Mouse (Mus musculus) stomach, embryonic 14.5 days (tissue): ENCODE data around the gene Ddx31. TPM values are rescaled to one million over a fixed set of nuclear protein-coding genes. Genes with fewer than 3 reads are reported as not detected.
A peak's percentile ranks its signal among the peaks of the same experiment; 100 is the strongest.

Experiments used
- ATAC-seq: fragments of 200-750 bp; cut with Nextera tagmentation; 2 replicates; pipeline ENCODE4 v1.8.0; 2017; ENCODE audit warnings: low read depth, moderate TSS enrichment; ENCODE audit not compliant: insufficient number of reproducible peaks, insufficient read depth, low FRiP score
- H3K27ac ChIP-seq: fragments of 300-500 bp; sonication (generic); 2 replicates; pipeline ENCODE4 v1.5.1; 2014; ENCODE audit warnings: mild to moderate bottlenecking, low read length, moderate library complexity, mixed read lengths
- H3K27me3 ChIP-seq: fragments of 300-500 bp; sonication (generic); 2 replicates; pipeline ENCODE4 v1.6.1; 2014; ENCODE audit warnings: low read length, control low read depth, mixed read lengths; ENCODE audit not compliant: control insufficient read depth, insufficient read depth
- H3K36me3 ChIP-seq: fragments of 300-500 bp; sonication (generic); 2 replicates; pipeline ENCODE4 v1.6.1; 2014; ENCODE audit warnings: mild to moderate bottlenecking, control low read depth, low read length, moderate library complexity, mixed read lengths; ENCODE audit not compliant: control insufficient read depth, insufficient read depth
- H3K4me1 ChIP-seq: fragments of 300-500 bp; sonication (generic); 2 replicates; pipeline ENCODE4 v1.6.1; 2014; ENCODE audit warnings: low read length, control low read depth, mixed read lengths; ENCODE audit not compliant: control insufficient read depth, insufficient read depth
- H3K4me2 ChIP-seq: fragments of 300-500 bp; sonication (generic); replicated peaks from 2 replicates; pipeline ENCODE4 v1.6.1; 2014; ENCODE audit warnings: low read depth, low read length, control low read depth
- H3K4me3 ChIP-seq: fragments of 300-500 bp; sonication (generic); 2 replicates; pipeline ENCODE4 v1.5.1; 2014; ENCODE audit warnings: low read depth, low read length, control low read depth
- H3K9ac ChIP-seq: fragments of 300-500 bp; sonication (generic); replicated peaks from 2 replicates; pipeline ENCODE4 v1.6.1; 2014; ENCODE audit warnings: low read depth, mild to moderate bottlenecking, control low read depth, low read length, moderate library complexity, mixed read lengths
- H3K9me3 ChIP-seq: fragments of 300-500 bp; sonication (generic); 2 replicates; pipeline ENCODE4 v1.6.1; 2016; ENCODE audit warnings: low read depth, low read length, control low read depth; ENCODE audit not compliant: control insufficient read depth
- WGBS: fragments of 180-500 bp; shearing (Covaris S2); extraction: QIAGEN DNeasy Blood & Tissue Kit; methylation state at CpG from one replicate; pipeline ENCODE4 v1.1.7; 2014; 5-methylcytosine and 5-hydroxymethylcytosine counted together
- polyA plus RNA-seq: library from polyadenylated mRNA; unstranded; fragments of >200 nt; fragmentation: Nextera tagmentation; extraction: Ambion mirVana; gene quantifications from 2 replicates; pipeline ENCODE4 v1.2.1, GENCODE M21; 2014

The Ddx31 gene
- polyA plus RNA-seq, 1 experiment from 2014 or later = 13.5 TPM

DNA sequence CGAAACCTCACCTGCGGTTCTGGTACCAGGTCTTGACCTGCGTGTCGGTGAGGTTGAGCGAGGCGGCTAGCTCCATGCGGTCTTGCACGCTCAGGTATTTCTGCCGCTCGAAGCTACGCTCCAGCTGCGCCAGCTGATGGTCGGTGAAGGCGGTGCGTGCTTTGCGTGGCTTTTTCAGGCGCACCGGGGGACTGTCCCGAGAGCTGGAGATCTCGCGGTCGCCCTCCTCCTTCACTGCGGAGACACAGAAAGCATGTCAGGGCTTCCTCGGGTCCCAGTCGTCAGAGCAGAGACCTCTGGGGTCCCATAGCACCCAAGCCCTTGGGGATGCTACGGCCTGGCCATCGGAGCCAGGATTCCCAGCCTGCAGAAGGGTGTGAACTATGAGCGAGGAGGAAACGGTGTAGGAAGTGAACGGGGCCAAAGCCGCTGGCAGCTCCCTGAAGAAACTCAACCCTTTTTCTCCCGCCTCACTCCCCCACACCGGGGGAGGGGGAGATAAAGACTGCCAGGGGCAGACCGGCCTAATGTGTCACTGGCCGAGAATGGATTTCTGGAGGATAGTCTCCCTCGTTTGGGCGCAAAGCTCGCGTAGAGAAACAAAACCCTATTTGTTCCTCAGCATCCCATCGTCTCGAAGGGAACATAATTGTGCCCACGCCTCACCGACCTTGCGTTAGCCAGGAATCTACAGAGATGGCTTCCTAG lies 71.3 kb downstream of the Ddx31 start:
- no peak overlapping the region for H3K4me3 ChIP-seq
- no peaks in the 10 kb centered on the region for H3K36me3 ChIP-seq
- peaks cover 5% of the 10 kb centered on the region; the same call in 1 of the 2 replicates for H3K4me1 ChIP-seq
- H3K9ac ChIP-seq = no peak overlapping the region
- WGBS = 2% methylated on average over 44 of the region's 44 CpGs
- H3K27ac ChIP-seq = no peak overlapping the region
- peaks cover 82% of the 10 kb centered on the region for H3K27me3 ChIP-seq
- H3K4me2 ChIP-seq = no peak overlapping the region
- no peak for ATAC-seq
- no peaks in the 10 kb centered on the region for H3K9me3 ChIP-seq

- no peak for ATAC-seq
- no peak overlapping the region for H3K4me3 ChIP-seq
- H3K27me3 ChIP-seq = peaks cover 82% of the 10 kb centered on the region
- no peaks in the 10 kb centered on the region for H3K36me3 ChIP-seq
- no peak overlapping the region for H3K27ac ChIP-seq
- under 1% methylated on average over 33 of the region's 33 CpGs for WGBS
- no peaks in the 10 kb centered on the region for H3K9me3 ChIP-seq
- peaks cover 5% of the 10 kb centered on the region; the same call in 1 of the 2 replicates for H3K4me1 ChIP-seq
- no peak overlapping the region for H3K9ac ChIP-seq
- H3K4me2 ChIP-seq = no peak overlapping the region
Observed at GRCm38 (mm10) chr2:28912039-28912700, 72.0 kb downstream of the Ddx31 start.

DNA sequence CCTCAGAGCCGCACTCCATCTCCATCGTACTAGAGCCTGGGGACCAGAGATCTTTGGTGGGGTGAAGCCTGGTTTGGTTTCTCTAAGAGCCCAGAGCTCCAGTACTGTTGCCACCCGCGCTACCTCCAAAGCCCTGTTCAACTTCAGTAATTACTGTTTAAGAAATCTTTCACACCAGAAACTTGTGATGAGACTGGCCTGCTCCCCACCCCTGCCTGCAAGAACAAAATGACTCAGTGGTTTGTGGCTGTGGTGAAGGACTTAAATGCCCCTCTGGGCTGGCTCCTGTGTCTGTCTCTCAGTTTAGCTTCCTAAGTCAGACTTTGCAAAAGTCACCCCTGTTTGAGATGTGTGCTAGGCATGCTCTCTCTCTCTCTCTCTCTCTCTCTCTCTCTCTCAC lies 72.8 kb downstream of the Ddx31 start:
- H3K36me3 ChIP-seq = no peaks in the 10 kb centered on the region
- no peak overlapping the region for H3K4me3 ChIP-seq
- H3K9ac ChIP-seq = no peak overlapping the region
- ATAC-seq = no peak
- H3K4me2 ChIP-seq = no peak overlapping the region
- no peaks in the 10 kb centered on the region for H3K9me3 ChIP-seq
- H3K4me1 ChIP-seq = peaks cover 5% of the 10 kb centered on the region; the same call in 1 of the 2 replicates
- WGBS = 5% methylated on average over 4 of the region's 4 CpGs
- H3K27ac ChIP-seq = no peak overlapping the region
- peaks cover 83% of the 10 kb centered on the region for H3K27me3 ChIP-seq

DNA sequence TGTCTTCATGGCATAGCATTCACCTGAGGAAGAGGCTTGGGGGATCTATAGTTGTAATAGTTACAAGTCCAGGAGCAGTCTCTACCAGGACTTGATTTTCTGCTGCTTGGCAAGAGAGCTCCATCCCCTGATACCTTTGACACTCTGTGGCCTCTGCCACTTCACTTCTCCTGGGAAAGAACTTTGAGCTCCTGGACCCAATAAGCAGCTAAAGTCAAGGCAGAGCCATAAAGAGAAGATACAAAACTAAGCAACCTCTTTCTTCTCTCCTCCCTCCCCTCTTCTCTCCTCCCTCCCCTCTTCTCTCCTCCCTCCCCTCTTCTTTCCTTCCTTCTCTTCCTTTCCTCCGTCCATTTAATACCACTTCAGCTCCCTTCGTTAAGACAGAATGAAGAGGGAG lies 73.9 kb downstream of the Ddx31 start:
- H3K4me3 ChIP-seq = no peak overlapping the region
- no peak overlapping the region for H3K9ac ChIP-seq
- no peak for ATAC-seq
- no peaks in the 10 kb centered on the region for H3K4me1 ChIP-seq
- H3K27ac ChIP-seq = no peak overlapping the region
- peaks cover 80% of the 10 kb centered on the region for H3K27me3 ChIP-seq
- 3% methylated on average over 2 of the region's 2 CpGs for WGBS
- no peak overlapping the region for H3K4me2 ChIP-seq
- H3K9me3 ChIP-seq = no peaks in the 10 kb centered on the region
- H3K36me3 ChIP-seq = no peaks in the 10 kb centered on the region

- 3% methylated on average over 22 of the region's 22 CpGs for WGBS
- Histone ChIP-seq H3K27ac (no peak overlapping the region), H3K36me3 (no peaks in the 10 kb centered on the region), H3K9ac (no peak overlapping the region), H3K4me2 (no peak overlapping the region), H3K4me1 (no peaks in the 10 kb centered on the region), H3K27me3 (peaks cover 78% of the 10 kb centered on the region), H3K9me3 (no peaks in the 10 kb centered on the region), H3K4me3 (no peak overlapping the region)
- no peak for ATAC-seq
Observed at GRCm38 (mm10) chr2:28915104-28915738, 75.0 kb downstream of the Ddx31 start.

GRCm38 (mm10) chr2:28915768-28916512 lies 75.7 kb downstream of the Ddx31 start:
- H3K9me3 ChIP-seq = no peaks in the 10 kb centered on the region
- ATAC-seq = peak; percentile 80; the same call in 1 of the 2 replicates
- H3K4me3 ChIP-seq = 0 out of 2 replicates have a peak overlapping the region, but pooled peaks have one; percentile 2
- no peaks in the 10 kb centered on the region for H3K4me1 ChIP-seq
- H3K27ac ChIP-seq = no peak overlapping the region
- 2% methylated on average over 50 of the region's 50 CpGs for WGBS
- H3K36me3 ChIP-seq = no peaks in the 10 kb centered on the region
- H3K27me3 ChIP-seq = peaks cover 75% of the 10 kb centered on the region
- H3K9ac ChIP-seq = no peak overlapping the region
- H3K4me2 ChIP-seq = no peak overlapping the region

DNA sequence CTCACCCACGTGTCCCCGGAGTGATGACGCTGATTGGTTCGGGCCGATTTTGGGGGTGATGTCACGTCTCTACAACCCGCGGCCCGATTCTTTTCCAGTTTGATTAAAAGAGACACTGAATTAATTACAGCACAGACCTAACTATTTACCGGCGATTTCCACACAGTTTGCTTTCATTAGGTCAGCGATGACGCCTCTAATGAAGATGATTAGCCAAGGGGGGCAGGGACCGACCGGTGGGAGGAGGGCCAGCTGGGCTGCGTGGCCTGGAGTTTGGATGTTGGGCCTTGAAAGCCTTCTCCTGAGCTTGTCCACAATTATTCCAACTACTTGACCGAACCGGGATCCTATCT lies 76.3 kb downstream of the Ddx31 start, which contains the start of gene Barhl1:
Gene Barhl1, minus strand, starts transcription at position 156 of the 353 bp plus-strand sequence.
- H3K27ac ChIP-seq = no peak within 1 kb of the TSS
- no peaks in the 10 kb centered on the region for H3K9me3 ChIP-seq
- no peaks in the 10 kb centered on the region for H3K4me1 ChIP-seq
- 0 out of 2 replicates have a peak within 1 kb of the TSS, but pooled peaks have one; percentile 2 for H3K4me3 ChIP-seq
- no peak within 1 kb of the TSS for H3K4me2 ChIP-seq
- H3K9ac ChIP-seq = no peak within 1 kb of the TSS
- ATAC-seq = no peak
- no peaks in the 10 kb centered on the region for H3K36me3 ChIP-seq
- WGBS = 3% methylated on average over 18 of the region's 18 CpGs
- peaks cover 69% of the 10 kb centered on the region for H3K27me3 ChIP-seq

DNA sequence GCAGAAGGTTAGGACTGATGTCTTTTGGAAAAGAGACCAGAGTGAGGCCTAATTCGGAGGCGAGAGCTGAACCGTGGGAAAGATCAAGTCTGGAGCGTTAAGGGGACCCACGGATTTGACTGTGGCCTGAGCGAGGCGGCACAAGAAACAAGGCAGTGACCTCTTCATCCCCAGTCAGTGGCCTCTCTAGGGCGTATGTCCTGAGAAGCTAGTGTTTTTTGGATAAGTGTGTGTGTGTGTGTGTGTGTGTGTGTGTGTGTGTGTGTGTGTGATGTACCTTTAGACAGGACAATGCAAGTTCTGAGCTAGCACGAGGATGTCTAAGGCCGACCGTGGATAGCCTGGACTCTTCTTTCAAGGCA lies 76.9 kb downstream of the Ddx31 start:
- Histone ChIP-seq H3K27ac (no peak overlapping the region), H3K4me1 (no peaks in the 10 kb centered on the region), H3K4me3 (no peak overlapping the region), H3K9ac (no peak overlapping the region), H3K4me2 (no peak overlapping the region), H3K27me3 (peaks cover 65% of the 10 kb centered on the region), H3K9me3 (no peaks in the 10 kb centered on the region), H3K36me3 (no peaks in the 10 kb centered on the region)
- 4% methylated on average over 11 of the region's 11 CpGs for WGBS
- no peak for ATAC-seq
